Mouse (Mus musculus) heart, embryonic 14.5 days (tissue): ENCODE data around the gene Ank3. TPM values are rescaled to one million over a fixed set of nuclear protein-coding genes. Genes with fewer than 3 reads are reported as not detected.

Experiments used
- ATAC-seq: fragments of 200-750 bp; cut with Nextera tagmentation; 2 replicates; pipeline ENCODE4 v1.8.0; 2017; ENCODE audit warnings: low read depth, moderate TSS enrichment; ENCODE audit not compliant: insufficient number of reproducible peaks, insufficient read depth, low FRiP score
- H3K27ac ChIP-seq, 2 experiments: fragments of 200-500 bp in 1 of 2; fragments of 300-500 bp in 1 of 2; sonication (generic) in 1 of 2; replicated peaks in 1 of 2; 2 replicates each; pipeline ENCODE4 v1.5.1; 2012 to 2014; ENCODE audit warnings: low read depth in 2 of 2, low read length in 2 of 2, control low read depth in 1 of 2, mild to moderate bottlenecking in 1 of 2, mixed read lengths in 1 of 2; ENCODE audit not compliant: control insufficient read depth in 1 of 2, insufficient read depth in 1 of 2
- H3K27me3 ChIP-seq: fragments of 300-500 bp; sonication (generic); 2 replicates; pipeline ENCODE4 v1.6.1; 2014; ENCODE audit warnings: mild to moderate bottlenecking, low read length, control low read depth; ENCODE audit not compliant: control insufficient read depth, insufficient read depth
- H3K36me3 ChIP-seq: fragments of 300-500 bp; sonication (generic); 2 replicates; pipeline ENCODE4 v1.6.1; 2014; ENCODE audit warnings: mild to moderate bottlenecking, control low read depth, low read length, mixed read lengths; ENCODE audit not compliant: control insufficient read depth, insufficient read depth
- H3K4me1 ChIP-seq, 2 experiments: fragments of 200-500 bp in 1 of 2; fragments of 300-500 bp in 1 of 2; sonication (generic) in 1 of 2; 2 replicates each; pipeline ENCODE4 v1.6.1; 2012 to 2014; ENCODE audit warnings: low read length in 2 of 2, control low read depth in 1 of 2, mixed read lengths in 1 of 2; ENCODE audit not compliant: control insufficient read depth in 2 of 2, insufficient read depth in 2 of 2
- H3K4me2 ChIP-seq: fragments of 300-500 bp; sonication (generic); 2 replicates; pipeline ENCODE4 v1.6.1; 2014; ENCODE audit warnings: mild to moderate bottlenecking, low read length
- H3K4me3 ChIP-seq, 2 experiments: fragments of 200-500 bp in 1 of 2; fragments of 300-500 bp in 1 of 2; sonication (generic) in 1 of 2; 2 replicates each; pipeline ENCODE4 v1.5.1; 2012 to 2014; ENCODE audit warnings: low read length in 2 of 2, mild to moderate bottlenecking in 2 of 2, control low read depth in 1 of 2, low read depth in 1 of 2, moderate library complexity in 1 of 2; ENCODE audit not compliant: control insufficient read depth in 1 of 2, insufficient read depth in 1 of 2
- H3K9ac ChIP-seq: fragments of 300-500 bp; sonication (generic); 2 replicates; pipeline ENCODE4 v1.6.1; 2014; ENCODE audit warnings: mild to moderate bottlenecking, low read length
- H3K9me3 ChIP-seq: fragments of 300-500 bp; sonication (generic); 2 replicates; pipeline ENCODE4 v1.6.1; 2016; ENCODE audit warnings: low read length, control low read depth; ENCODE audit not compliant: control insufficient read depth
- WGBS: fragments of 180-500 bp; shearing (Covaris S2); extraction: QIAGEN DNeasy Blood & Tissue Kit; methylation state at CpG from one replicate; pipeline ENCODE4 v1.1.7; 2014; 5-methylcytosine and 5-hydroxymethylcytosine counted together
- polyA plus RNA-seq: library from polyadenylated mRNA; unstranded; fragments of >200 nt; fragmentation: Nextera tagmentation; extraction: Ambion mirVana; gene quantifications from 2 replicates; pipeline ENCODE4 v1.2.1, GENCODE M21; 2014

Ank3 gene
- polyA plus RNA-seq, 1 experiment from 2014 or later = 43.2 TPM

DNA sequence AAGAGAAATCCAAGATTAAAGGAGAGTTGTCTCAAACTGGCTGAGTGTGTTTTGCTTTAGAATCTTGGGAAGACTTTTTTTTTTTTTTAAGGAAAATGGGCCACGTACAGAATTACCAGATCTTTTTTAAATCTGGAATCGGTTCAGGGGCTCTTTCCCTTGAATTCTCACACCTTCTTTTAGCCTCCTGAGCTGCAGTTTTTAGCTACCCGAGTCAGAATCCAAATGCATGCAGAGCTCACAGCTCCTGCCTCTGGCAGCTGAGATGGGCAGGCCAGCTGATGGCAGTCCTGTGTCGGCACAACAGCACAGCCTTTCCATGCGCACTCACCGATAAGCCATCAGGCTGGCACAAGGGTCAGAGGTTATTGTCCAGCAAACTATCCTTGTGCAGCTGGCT, 406.0 kb downstream of the Ank3 start:
- Histone ChIP-seq H3K4me3 (no peak overlapping the region), H3K27ac (no peak overlapping the region), H3K9me3 (no peaks in the 10 kb centered on the region), H3K9ac (no peak overlapping the region), H3K4me1 (peaks cover 2 to 6% of the 10 kb centered on the region in 2 experiments; a peak in 1 of 4 replicates), H3K36me3 (peaks cover 13% of the 10 kb centered on the region), H3K27me3 (no peaks in the 10 kb centered on the region), H3K4me2 (no peak overlapping the region)
- WGBS = 68% methylated on average over 6 of the region's 6 CpGs
- ATAC-seq = no peak

DNA sequence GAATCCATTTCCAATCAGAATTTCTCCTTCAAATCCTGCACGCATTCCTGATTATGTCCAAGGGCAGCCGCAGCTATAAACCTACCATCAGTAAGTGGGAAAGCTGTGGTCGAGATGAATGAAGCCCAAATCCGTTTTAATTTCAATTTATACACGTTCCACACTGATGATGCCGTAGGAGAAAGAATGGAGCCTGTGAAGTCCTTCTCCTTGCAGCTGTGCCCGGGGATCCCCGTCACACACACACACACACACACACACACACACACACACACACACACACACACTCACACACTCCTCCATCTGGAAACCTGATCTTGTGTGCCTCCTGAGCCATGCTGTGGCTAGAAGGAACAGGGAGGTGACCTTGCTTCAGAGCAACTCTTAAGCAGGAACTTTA, 412.2 kb downstream of the Ank3 start:
- no peaks in the 10 kb centered on the region for H3K9me3 ChIP-seq
- H3K4me1 ChIP-seq = no peaks in the 10 kb centered on the region
- H3K9ac ChIP-seq = no peak overlapping the region
- peaks cover 56% of the 10 kb centered on the region for H3K36me3 ChIP-seq
- 92% methylated on average over 8 of the region's 8 CpGs for whole genome bisulfite sequencing
- H3K4me2 ChIP-seq = no peak overlapping the region
- ATAC-seq = no peak
- no peak overlapping the region for H3K4me3 ChIP-seq
- no peak overlapping the region for H3K27ac ChIP-seq
- no peaks in the 10 kb centered on the region for H3K27me3 ChIP-seq

DNA sequence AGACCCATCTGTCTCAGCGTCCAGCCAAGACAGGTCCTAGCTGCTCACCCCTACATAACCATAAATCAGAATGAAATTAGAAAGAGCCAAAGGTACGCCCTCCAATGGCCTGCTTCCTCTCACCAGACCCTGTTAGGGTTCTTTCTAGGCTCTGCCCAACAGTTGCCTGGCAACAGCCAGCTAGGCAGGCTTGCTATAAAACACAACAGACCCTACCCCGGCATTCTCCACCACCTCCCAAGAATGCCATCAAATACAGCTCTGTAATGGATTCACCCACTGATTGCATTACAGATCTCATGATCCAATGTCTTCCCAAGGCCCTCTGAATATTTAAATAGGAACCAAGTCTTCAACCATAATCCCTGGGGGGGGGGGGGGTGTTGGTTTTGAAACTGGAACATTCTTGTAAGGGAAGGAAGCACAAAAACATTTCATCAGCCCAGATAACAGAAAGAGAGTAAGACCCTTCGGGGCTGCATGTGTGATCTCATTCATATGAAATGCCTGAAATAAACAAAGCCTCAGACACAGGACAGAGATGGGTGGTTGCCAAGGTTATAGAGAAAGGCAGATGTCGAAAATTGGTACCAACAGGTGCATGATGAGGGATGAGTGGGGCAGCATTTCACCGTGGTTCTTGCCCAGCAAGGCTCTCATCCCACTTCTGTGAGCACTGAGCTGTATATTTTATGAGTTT, 415.4 kb downstream of the Ank3 start:
- Histone ChIP-seq H3K9me3 (no peaks in the 10 kb centered on the region), H3K36me3 (peaks cover 65% of the 10 kb centered on the region), H3K27ac (no peak overlapping the region)

DNA sequence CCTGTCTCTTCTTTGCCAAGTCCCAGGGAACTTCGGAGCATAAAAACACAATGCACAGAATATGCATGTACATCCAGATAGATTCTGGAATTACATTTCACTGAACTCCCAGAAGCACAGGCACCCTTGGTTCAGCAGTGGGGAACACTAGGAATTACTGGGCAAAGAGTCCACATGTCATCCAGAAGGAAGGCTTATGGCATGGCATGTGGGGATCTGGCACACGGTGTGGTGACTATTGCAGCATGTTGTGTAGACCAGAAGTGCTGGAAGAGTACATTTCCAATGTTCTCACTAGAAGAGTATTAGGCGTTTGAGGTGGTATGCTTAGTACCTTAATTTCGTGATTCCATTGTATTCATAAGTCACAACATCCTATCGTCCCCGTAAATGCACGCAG, 422.7 kb downstream of the Ank3 start:
- no peak for ATAC-seq
- H3K4me2 ChIP-seq = no peak overlapping the region
- H3K36me3 ChIP-seq = peaks cover 56% of the 10 kb centered on the region
- WGBS = 93% methylated on average over 7 of the region's 7 CpGs
- H3K4me1 ChIP-seq = peaks cover 2 to 5% of the 10 kb centered on the region in 2 experiments; a peak in 1 of 4 replicates
- H3K4me3 ChIP-seq = no peak overlapping the region
- no peaks in the 10 kb centered on the region for H3K27me3 ChIP-seq
- no peak overlapping the region for H3K27ac ChIP-seq
- no peaks in the 10 kb centered on the region for H3K9me3 ChIP-seq
- H3K9ac ChIP-seq = no peak overlapping the region

More for the DNA sequence above, 415.4 kb downstream of the Ank3 start:
- 71% methylated on average over 6 of the region's 6 CpGs for WGBS
- Histone ChIP-seq H3K4me1 (no peaks in the 10 kb centered on the region), H3K4me3 (no peak overlapping the region), H3K27me3 (no peaks in the 10 kb centered on the region), H3K9ac (no peak overlapping the region), H3K4me2 (no peak overlapping the region)
- ATAC-seq = no peak

DNA sequence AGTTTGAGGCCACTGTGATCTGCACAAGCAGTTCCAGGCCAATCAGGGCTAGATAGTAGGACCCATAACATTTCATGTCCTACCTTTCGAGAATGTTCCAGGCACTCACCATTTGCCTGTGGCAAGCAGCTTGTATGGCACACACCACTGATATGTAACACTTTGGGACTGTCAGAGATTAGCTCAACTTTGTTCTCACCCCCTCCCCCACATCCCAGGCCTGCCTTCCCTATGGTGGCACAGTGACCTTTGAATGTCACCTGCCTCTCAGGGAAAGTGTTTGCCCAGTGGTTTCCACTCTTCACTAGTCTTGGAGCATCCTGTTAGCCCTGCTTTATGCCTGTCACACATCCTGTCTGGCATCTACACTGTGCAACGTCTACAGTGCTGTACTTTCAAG, 430.2 kb downstream of the Ank3 start:
- no peak overlapping the region for H3K9ac ChIP-seq
- peak overlapping the region; percentile 81 to 87 for H3K27ac ChIP-seq
- no peak overlapping the region for H3K4me3 ChIP-seq
- peaks cover 19 to 38% of the 10 kb centered on the region in 2 experiments for H3K4me1 ChIP-seq
- H3K36me3 ChIP-seq = peaks cover 18% of the 10 kb centered on the region
- no peak for ATAC-seq
- no peak overlapping the region for H3K4me2 ChIP-seq
- H3K27me3 ChIP-seq = no peaks in the 10 kb centered on the region
- H3K9me3 ChIP-seq = no peaks in the 10 kb centered on the region
- 34% methylated on average over 2 of the region's 2 CpGs for WGBS

DNA sequence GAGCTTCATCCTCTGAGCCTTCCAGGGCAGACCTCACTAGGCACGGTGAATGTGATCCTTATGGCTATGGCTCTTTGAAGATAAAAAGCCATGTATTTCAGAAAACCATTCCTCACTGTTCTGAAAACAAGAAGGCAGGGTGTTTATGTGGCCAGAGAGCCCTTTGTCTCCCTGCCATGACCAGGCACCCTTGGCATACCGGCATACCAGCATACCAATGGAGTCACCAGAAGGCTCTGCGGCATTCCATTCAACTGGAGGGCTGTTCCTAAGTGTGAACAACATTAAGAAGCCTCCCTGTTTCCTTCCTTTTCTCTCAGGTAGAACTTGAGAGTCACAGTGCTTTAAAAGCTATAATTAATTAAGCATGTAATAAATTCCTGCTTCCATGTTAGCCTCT, 430.7 kb downstream of the Ank3 start:
- no peak for ATAC-seq
- H3K27ac ChIP-seq = peak overlapping the region; percentile 81 to 87
- H3K27me3 ChIP-seq = no peaks in the 10 kb centered on the region
- 32% methylated on average over 3 of the region's 3 CpGs for WGBS
- H3K4me2 ChIP-seq = no peak overlapping the region
- H3K36me3 ChIP-seq = peaks cover 14% of the 10 kb centered on the region
- no peaks in the 10 kb centered on the region for H3K9me3 ChIP-seq
- H3K4me3 ChIP-seq = no peak overlapping the region
- H3K9ac ChIP-seq = no peak overlapping the region
- H3K4me1 ChIP-seq = peaks cover 19 to 40% of the 10 kb centered on the region in 2 experiments

DNA sequence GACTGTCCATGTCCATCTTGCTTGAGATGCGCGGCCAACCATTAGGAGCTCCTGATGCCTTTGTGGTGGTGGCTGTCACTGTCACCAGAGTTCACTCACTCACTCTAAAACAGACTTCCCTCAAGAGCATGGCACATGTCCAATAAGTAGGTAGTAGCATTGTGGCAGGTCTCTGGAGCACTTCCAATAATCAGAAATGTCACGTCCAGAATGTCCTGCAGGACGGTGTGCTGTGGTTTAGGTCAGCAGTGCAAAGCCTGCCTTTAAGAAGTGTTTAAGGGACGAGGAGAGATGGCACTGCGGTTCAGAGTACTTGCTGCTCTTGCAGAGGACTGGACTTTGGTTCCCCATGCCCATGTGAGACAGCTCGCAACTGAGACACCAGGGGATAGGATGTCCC, 433.0 kb downstream of the Ank3 start:
- Histone ChIP-seq H3K4me3 (no peak overlapping the region), H3K27me3 (no peaks in the 10 kb centered on the region), H3K9me3 (no peaks in the 10 kb centered on the region), H3K4me1 (peaks cover 23 to 43% of the 10 kb centered on the region in 2 experiments), H3K36me3 (no peaks in the 10 kb centered on the region), H3K27ac (peak overlapping the region; percentile 45 to 62; a peak in 3 of 4 replicates), H3K9ac (no peak overlapping the region), H3K4me2 (no peak overlapping the region)
- 43% methylated on average over 7 of the region's 7 CpGs for WGBS
- ATAC-seq = 0 out of 2 replicates have a peak, but pooled peaks have one; percentile 51

DNA sequence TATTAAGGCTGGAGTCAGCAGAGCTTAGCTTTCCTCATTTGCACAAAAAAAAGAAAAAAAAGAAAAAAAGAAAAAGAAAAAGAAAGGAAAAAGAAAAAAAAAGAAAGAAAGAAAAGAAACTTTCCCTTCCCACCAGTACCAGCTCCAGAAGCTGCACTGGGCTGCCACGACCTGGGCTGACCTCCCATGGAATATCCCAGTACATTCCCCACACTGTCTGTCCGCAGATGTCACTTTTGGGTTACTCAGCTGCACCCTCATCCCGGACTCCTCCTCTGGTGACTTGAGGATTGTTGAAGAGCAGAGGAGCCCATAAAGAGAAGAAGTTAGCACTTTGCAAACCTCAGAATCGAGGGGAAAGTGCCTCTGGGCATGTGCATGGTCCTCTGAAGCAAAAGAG, 433.7 kb downstream of the Ank3 start:
- no peaks in the 10 kb centered on the region for H3K9me3 ChIP-seq
- no peak overlapping the region for H3K27ac ChIP-seq
- ATAC-seq = no peak
- no peaks in the 10 kb centered on the region for H3K36me3 ChIP-seq
- H3K27me3 ChIP-seq = no peaks in the 10 kb centered on the region
- no peak overlapping the region for H3K4me2 ChIP-seq
- H3K4me1 ChIP-seq = peaks cover 23 to 43% of the 10 kb centered on the region in 2 experiments
- WGBS = 88% methylated on average over 4 of the region's 4 CpGs
- H3K9ac ChIP-seq = no peak overlapping the region
- no peak overlapping the region for H3K4me3 ChIP-seq
